In the genomic region with DNA sequence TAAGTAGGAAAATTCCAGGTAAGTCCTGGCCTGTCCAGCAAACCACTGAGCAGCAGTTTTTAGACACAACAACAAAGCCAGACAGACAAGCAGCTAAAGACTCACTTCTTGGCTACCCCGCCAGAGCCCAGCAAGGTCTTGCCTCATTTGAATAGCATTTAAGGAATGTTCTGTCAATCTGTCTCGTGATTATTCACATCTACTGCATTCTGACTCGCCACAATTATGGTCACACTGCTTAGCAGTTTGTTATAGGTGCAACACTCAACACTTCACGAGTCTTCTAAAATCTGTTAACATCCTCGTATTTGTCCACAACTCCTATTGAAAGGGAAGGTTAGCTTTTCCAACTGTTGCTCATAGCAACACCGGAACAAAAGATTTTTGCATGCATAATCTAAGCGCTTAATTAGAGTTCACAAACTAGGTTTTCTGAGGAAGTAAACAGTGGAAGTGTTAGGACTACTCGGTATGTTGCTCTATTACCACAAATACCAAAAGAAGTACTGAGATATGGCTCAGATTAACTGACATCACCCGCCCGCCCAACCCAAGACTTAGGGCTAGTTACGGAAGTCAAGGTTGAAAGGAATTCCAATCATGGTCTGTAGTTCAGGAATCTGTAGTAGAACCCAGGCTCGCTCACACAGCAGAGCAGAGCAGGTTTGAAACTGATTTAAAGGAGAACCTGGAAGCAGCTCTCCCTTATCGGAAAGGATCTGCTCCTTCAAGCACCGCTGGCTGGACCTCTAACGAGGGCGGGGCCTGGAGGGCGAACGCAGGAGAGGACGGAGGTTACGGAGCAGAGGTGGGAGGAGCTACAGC, we compare ENCODE assay signal across 8 mouse cellular contexts. TPM values are rescaled to one million over a fixed set of nuclear protein-coding genes. Genes with fewer than 3 reads are reported as not detected.
DNase-seq lines count a peak whose midpoint lies in the region; ATAC-seq lines count a peak whose summit lies in the region.

No protein-coding gene starts in this region.

- no peaks in the 10 kb centered on the region for H3K9me3 ChIP-seq in hindbrain, embryonic 15.5 days
- H3K9me3 ChIP-seq in liver, embryonic 13.5 days (replicated peaks) = no peaks in the 10 kb centered on the region
- no peaks in the 10 kb centered on the region for H3K9me3 ChIP-seq in neural tube, embryonic 11.5 days (ENCODE audit: control insufficient read depth, low read length)

- H3K27me3 ChIP-seq in hindbrain, embryonic 15.5 days = no peaks in the 10 kb centered on the region
- no peaks in the 10 kb centered on the region for H3K27me3 ChIP-seq in liver, embryonic 13.5 days
- H3K27me3 ChIP-seq in neural tube, embryonic 11.5 days (ENCODE audit: control insufficient read depth, insufficient read depth, low read length) = no peaks in the 10 kb centered on the region

- peak; percentile 70; the same call in 1 of the 2 replicates for ATAC-seq in hindbrain, embryonic 15.5 days (ENCODE audit: low FRiP score, low read depth)
- ATAC-seq in liver, embryonic 13.5 days (ENCODE audit: low read depth) = no peak
- peak; percentile 67 for ATAC-seq in neural tube, embryonic 11.5 days (ENCODE audit: insufficient read depth, low FRiP score, low TSS enrichment)

- H3K9ac ChIP-seq in hindbrain, embryonic 15.5 days = peak overlapping the region; percentile 39; the same call in 1 of the 2 replicates
- no peak overlapping the region for H3K9ac ChIP-seq in liver, embryonic 13.5 days
- peak overlapping the region; percentile 45 for H3K9ac ChIP-seq in neural tube, embryonic 11.5 days (ENCODE audit: low read length)

- H3K4me1 ChIP-seq in hindbrain, embryonic 15.5 days (replicated peaks) = peaks cover 8% of the 10 kb centered on the region; the same call in 1 of the 2 replicates
- H3K4me1 ChIP-seq in liver, embryonic 13.5 days (replicated peaks) = peaks cover 8% of the 10 kb centered on the region
- H3K4me1 ChIP-seq in neural tube, embryonic 11.5 days (ENCODE audit: control insufficient read depth, insufficient read depth, low read length) = no peaks in the 10 kb centered on the region; the same call in 1 of the 2 replicates

- peak overlapping the region; percentile 37 for H3K4me3 ChIP-seq in hindbrain, embryonic 15.5 days
- peak overlapping the region; percentile 19 for H3K4me3 ChIP-seq in liver, embryonic 13.5 days (replicated peaks)
- peak overlapping the region; percentile 23 for H3K4me3 ChIP-seq in neural tube, embryonic 11.5 days (ENCODE audit: low read depth, low read length)

- DNase-seq in ES-CJ7 (ENCODE audit: low read depth, low spot score) = peak; percentile 84
- DNase-seq in brain, adult 2 months (ENCODE audit: low read depth, low spot score) = peak; percentile 33
- peak; percentile 37 to 52 for DNase-seq in gastrocnemius, adult 8-10 months (ENCODE audit: low spot score in 2 of 2)
- DNase-seq in liver, embryonic 13.5 days = peak; percentile 29
- peak; percentile 55 for DNase-seq in neural tube, embryonic 11.5 days (ENCODE audit: low spot score)
- no peak for DNase-seq in layer of hippocampus, postnatal 25 days (ENCODE audit: extremely low spot score in 1 of 2, low spot score in 1 of 2)
- DNase-seq in thymus, postnatal 4 days = no peak

- peak overlapping the region; percentile 65 for H3K27ac ChIP-seq in hindbrain, embryonic 15.5 days (replicated peaks)
- H3K27ac ChIP-seq in liver, embryonic 13.5 days = no peak overlapping the region
- H3K27ac ChIP-seq in neural tube, embryonic 11.5 days (ENCODE audit: low read depth, low read length) = no peak overlapping the region

- H3K4me2 ChIP-seq in hindbrain, embryonic 15.5 days = peak overlapping the region; percentile 63
- H3K4me2 ChIP-seq in liver, embryonic 13.5 days = peak overlapping the region; percentile 48
- peak overlapping the region; percentile 50 for H3K4me2 ChIP-seq in neural tube, embryonic 11.5 days (ENCODE audit: low read depth)

- H3K36me3 ChIP-seq in hindbrain, embryonic 15.5 days = no peaks in the 10 kb centered on the region
- H3K36me3 ChIP-seq in liver, embryonic 13.5 days = no peaks in the 10 kb centered on the region
- H3K36me3 ChIP-seq in neural tube, embryonic 11.5 days (ENCODE audit: control insufficient read depth, insufficient read depth, low read length) = no peaks in the 10 kb centered on the region

- 11% methylated on average over 20 of the region's 20 CpGs for WGBS in hindbrain, embryonic 15.5 days
- WGBS in liver, embryonic 13.5 days (ENCODE audit: insufficient replicate concordance) = 36% methylated on average over 20 of the region's 20 CpGs
- 26% methylated on average over 20 of the region's 20 CpGs for WGBS in neural tube, embryonic 11.5 days

RNA-seq across cellular contexts. Expression of gene Wwc2, which starts 16.4 kb away (rescaled TPM):
- 1 to 10 TPM; 3.5 to 5.7 (median 5.0) TPM for total RNA-seq in gastrocnemius, adult 8-10 months (2022)
- 6.0 and 7.2 TPM in 2 replicates for polyA plus RNA-seq in hindbrain, embryonic 15.5 days (2015; fragmentation: Nextera tagmentation; extraction: Ambion mirVana)
- polyA plus RNA-seq in liver, embryonic 13.5 days (2015; fragmentation: Nextera tagmentation; extraction: Ambion mirVana) = 1.5 and 1.6 TPM in 2 replicates
- 9.6 and 10.1 TPM in 2 replicates for polyA plus RNA-seq in neural tube, embryonic 11.5 days (2014; fragmentation: Nextera tagmentation; extraction: Ambion mirVana)
- total RNA-seq in layer of hippocampus, postnatal 25 days (2021) = 10 to 100 TPM; 28.0 to 29.0 TPM

Comparison
In these comparisons a context has a peak if more than half of its experiments do, and no peak if none do; other contexts are left out.
1. DNase-seq: peak in ES-CJ7 (single experiment), brain, adult 2 months (single experiment), gastrocnemius, adult 8-10 months (2 of 2), liver, embryonic 13.5 days (single experiment) and neural tube, embryonic 11.5 days (single experiment); none in layer of hippocampus, postnatal 25 days (0 of 2) and thymus, postnatal 4 days (single experiment).
2. Peak in every context shown above with its lines, with median percentiles within 50 percentile points of each other: H3K4me2 ChIP-seq and H3K4me3 ChIP-seq.